Mouse (Mus musculus): Measurements from ENCODE around the gene Med16. TPM values are rescaled to one million over a fixed set of nuclear protein-coding genes. Genes with fewer than 3 reads are reported as not detected.
A peak's percentile ranks its signal among the peaks of the same experiment; 100 is the strongest.

Med16 gene
- total RNA-seq, 2 experiments from 2014 or later = 48.6 to 63.7 TPM

GRCm38 (mm10) chr10:79918231-79919078 is 9.7 kb upstream of the Med16 start:
- DNase-seq (ENCODE audit: low spot score in 2 of 2) = no peak

- DNase-seq (ENCODE audit: low spot score in 2 of 2) = no peak
Observed at GRCm38 (mm10) chr10:79917532-79918100, 8.9 kb upstream of the Med16 start.

GRCm38 (mm10) chr10:79916808-79917531 is 8.2 kb upstream of the Med16 start, which contains the start of gene Kiss1r:
Gene Kiss1r (plus strand): TSS chr10:79916971.
- peak; percentile 84 to 89 for DNase-seq (ENCODE audit: low spot score in 2 of 2)

- no peak for DNase-seq (ENCODE audit: low spot score in 2 of 2)
Observed at GRCm38 (mm10) chr10:79916081-79916480, 7.4 kb upstream of the Med16 start.

GRCm38 (mm10) chr10:79914948-79915596 is 6.3 kb upstream of the Med16 start:
- no peak for DNase-seq (ENCODE audit: low spot score in 2 of 2)

GRCm38 (mm10) chr10:79914131-79914947 is 5.6 kb upstream of the Med16 start:
- DNase-seq (ENCODE audit: low spot score in 2 of 2) = no peak

GRCm38 (mm10) chr10:79912412-79912811 is 3.7 kb upstream of the Med16 start:
- DNase-seq (ENCODE audit: low spot score in 2 of 2) = no peak

GRCm38 (mm10) chr10:79910556-79910955 is 1.8 kb upstream of the Med16 start, which contains the start of gene Gm26602:
Gene Gm26602 (plus strand): TSS chr10:79910856.
- DNase-seq (ENCODE audit: low spot score in 2 of 2) = no peak

GRCm38 (mm10) chr10:79909092-79909922 is 584 bp upstream of the Med16 start:
- no peak for DNase-seq (ENCODE audit: low spot score in 2 of 2)

- DNase-seq (ENCODE audit: low spot score in 2 of 2) = no peak
Observed at GRCm38 (mm10) chr10:79907415-79907814, 1.3 kb downstream of the Med16 start.

GRCm38 (mm10) chr10:79906712-79907111 is 2.0 kb downstream of the Med16 start:
- DNase-seq (ENCODE audit: low spot score in 2 of 2) = no peak

GRCm38 (mm10) chr10:79900951-79901410 is 7.7 kb downstream of the Med16 start:
- DNase-seq (ENCODE audit: low spot score in 2 of 2) = peak; percentile 82 to 91

- no peak for DNase-seq (ENCODE audit: low spot score in 2 of 2)
Observed at GRCm38 (mm10) chr10:79897316-79898245, 11.1 kb downstream of the Med16 start.

GRCm38 (mm10) chr10:79896814-79897213 is 11.9 kb downstream of the Med16 start:
- DNase-seq (ENCODE audit: low spot score in 2 of 2) = no peak

GRCm38 (mm10) chr10:79896306-79896705 is 12.4 kb downstream of the Med16 start:
- DNase-seq (ENCODE audit: low spot score in 2 of 2) = no peak

- DNase-seq (ENCODE audit: low spot score in 2 of 2) = peak; percentile 78 to 85
Observed at GRCm38 (mm10) chr10:79892451-79893118, 16.1 kb downstream of the Med16 start.

GRCm38 (mm10) chr10:79890670-79891069 is 18.1 kb downstream of the Med16 start, which contains the start of gene Cfd:
Gene Cfd (plus strand): TSS chr10:79890853.
- DNase-seq (ENCODE audit: low spot score in 2 of 2) = no peak

GRCm38 (mm10) chr10:79889386-79889785 is 19.3 kb downstream of the Med16 start:
- DNase-seq (ENCODE audit: low spot score in 2 of 2) = no peak
